Mouse (Mus musculus): Measurements from ENCODE around the gene Colgalt2.

DNA sequence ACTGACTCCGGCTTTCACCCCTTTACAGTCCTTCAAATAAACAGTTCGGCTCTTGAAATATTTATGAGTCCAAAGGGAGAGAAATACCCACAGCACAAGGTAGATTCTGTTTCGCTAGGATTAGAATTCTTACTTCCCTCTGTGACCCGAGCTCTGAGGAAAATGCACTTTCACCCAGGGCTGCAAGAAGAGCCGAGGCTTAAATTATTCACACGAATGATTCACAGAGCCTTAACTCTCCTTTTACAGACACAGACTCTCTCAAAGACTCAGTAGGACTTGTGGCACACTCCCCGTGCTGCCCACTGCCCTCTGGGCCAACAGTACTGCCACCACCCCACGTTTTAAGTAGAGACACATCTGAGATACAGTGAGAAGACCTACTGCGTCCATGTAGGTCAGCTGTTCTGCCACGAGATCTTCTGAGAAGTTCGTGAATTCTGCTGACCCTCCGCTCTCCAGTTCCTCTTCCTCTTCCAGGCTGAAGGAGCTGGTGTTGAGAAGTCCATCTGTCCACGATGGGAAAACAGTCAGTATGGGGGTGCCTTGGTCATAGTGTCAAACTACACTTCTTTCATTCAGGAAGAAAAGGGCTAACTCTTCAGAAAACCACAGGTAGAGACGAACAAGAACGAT is 154.4 kb downstream of the Colgalt2 start:
- TF ChIP-seq CTCF (IDR thresholded peaks at IDR 0.05; ENCODE audit: low read depth): no peak
- no peak for TF ChIP-seq EP300 (IDR thresholded peaks at IDR 0.05; ENCODE audit: low read depth)
